Mouse (Mus musculus) cortical plate, adult 2 months (tissue): ENCODE measurements at regions not wholly inside any gene's neighbourhood (a gene's known extent, or its start where the extent isn't known, plus 50 kb on each side); places are given as distances from the start of the nearest gene placed in this dataset.

ENCODE experiments used
- CTCF ChIP-seq: fragments of 200-500 bp; IDR thresholded peaks from 2 replicates; pipeline ENCODE4 v1.5.1; 2011; ENCODE audit warnings: mild to moderate bottlenecking, control low read depth, low read length; ENCODE audit not compliant: insufficient read depth; ENCODE audit errors: extremely low read depth
- POLR2A ChIP-seq: fragments of 200-500 bp; IDR thresholded peaks from 2 replicates; pipeline ENCODE4 v1.6.1; 2011; ENCODE audit warnings: mild to moderate bottlenecking, low read length, control low read depth; ENCODE audit not compliant: insufficient read depth; ENCODE audit errors: extremely low read depth

DNA sequence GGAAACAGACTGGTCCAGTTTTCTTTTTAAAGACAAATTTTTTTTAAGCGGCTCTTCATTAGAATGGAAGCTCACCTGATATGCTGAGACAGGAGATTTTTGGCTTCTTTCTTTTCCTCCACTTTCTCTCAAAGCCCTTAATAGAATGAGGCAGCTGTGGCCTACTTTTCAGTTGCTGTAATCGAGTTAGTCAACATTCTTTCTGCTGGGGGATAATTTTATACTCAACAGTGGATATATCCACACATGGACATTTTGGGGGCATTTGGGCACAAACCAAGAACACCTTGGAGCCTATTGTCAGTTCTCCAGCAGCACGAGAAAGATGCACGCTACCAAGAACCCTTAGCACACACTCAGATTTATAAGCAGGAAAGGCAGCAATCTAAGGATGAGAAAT lies 415.3 kb upstream of the Sox9 start:
- TF ChIP-seq POLR2A (no peak), CTCF (no peak)
